Mouse (Mus musculus): Measurements from ENCODE around the gene Notch2.

GRCm38 (mm10) chr3:98187777-98188176 is 174.4 kb downstream of the Notch2 start:
- TF ChIP-seq CTCF (IDR thresholded peaks at IDR 0.05; ENCODE audit: control insufficient read depth, insufficient read depth, insufficient read length) (no peak), USF1 (IDR thresholded peaks at IDR 0.05; ENCODE audit: low read depth) (no peak)
